Mouse (Mus musculus): ENCODE data around the gene Bri3bp.

DNA sequence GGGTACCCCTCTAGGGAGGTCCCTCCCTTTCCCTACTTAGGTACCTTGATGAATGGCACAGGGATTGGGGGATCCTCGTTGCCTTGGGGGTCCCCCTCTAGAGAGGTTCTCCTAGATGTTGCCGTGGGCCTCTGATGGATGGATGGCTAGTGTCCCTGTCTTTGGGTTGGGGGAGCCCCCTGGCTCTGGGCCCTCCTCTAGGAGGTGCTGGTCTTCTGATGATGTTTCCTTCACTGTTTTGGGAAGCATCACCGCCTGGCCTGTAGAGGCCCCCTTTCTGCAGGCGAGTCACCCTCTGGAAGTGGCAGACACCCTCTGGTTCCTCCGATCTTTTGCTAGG, 34.9 kb downstream of the Bri3bp start:
- peak; percentile 29; the same call in 1 of the 2 replicates for TF ChIP-seq CTCF (IDR thresholded peaks at IDR 0.05)
- no peak for TF ChIP-seq EP300 (IDR thresholded peaks at IDR 0.05)

Measured in lung, postnatal 0 days (tissue).